16 mouse cellular contexts compared by ENCODE assay signal in the genomic region with DNA sequence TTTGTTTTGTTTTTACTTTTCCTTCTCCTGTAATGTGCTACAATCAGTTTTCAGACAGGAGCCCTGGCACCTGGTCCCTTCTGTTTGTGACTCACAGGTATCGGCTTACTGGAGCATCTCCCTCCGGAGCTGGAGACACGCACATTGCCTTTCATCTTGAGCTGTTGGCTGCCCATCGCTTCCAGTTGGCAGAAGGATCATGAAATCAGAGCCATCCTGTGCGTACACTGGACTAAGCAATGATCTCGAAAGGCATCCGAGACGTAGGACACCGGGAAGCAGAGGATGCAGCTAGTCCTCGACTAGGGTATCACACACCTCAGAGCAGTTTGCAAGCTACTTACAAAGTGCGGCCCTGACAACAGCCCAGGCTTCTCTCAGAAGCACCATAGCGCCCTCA. TPM values are rescaled to one million over a fixed set of nuclear protein-coding genes. Genes with fewer than 3 reads are reported as not detected.
"Had no signal": no experiment of that assay in that cellular context is flagged by ENCODE, and none has a peak within 500 bp of the region (broad histone marks: within the 10 kb centered on the region; RNA-seq: fewer than 3 reads in every experiment).

No protein-coding gene starts in this region.

- H3K9me3 ChIP-seq: midbrain, embryonic 10.5 days; midbrain, embryonic 12.5 days; neural tube, embryonic 13.5 days; neural tube, embryonic 15.5 days had no signal

- H3K27me3 ChIP-seq: midbrain, embryonic 12.5 days; neural tube, embryonic 13.5 days; neural tube, embryonic 15.5 days had no signal

- H3K4me3 ChIP-seq: midbrain, embryonic 10.5 days; midbrain, embryonic 12.5 days; myocyte; neural tube, embryonic 13.5 days; neural tube, embryonic 15.5 days had no signal

- H3K27ac ChIP-seq: midbrain, embryonic 10.5 days; midbrain, embryonic 12.5 days; neural tube, embryonic 13.5 days; neural tube, embryonic 15.5 days had no signal

- H3K4me1 ChIP-seq: midbrain, embryonic 10.5 days; midbrain, embryonic 12.5 days; neural tube, embryonic 13.5 days; neural tube, embryonic 15.5 days had no signal

- H3K9ac ChIP-seq: lung, embryonic 14.5 days; midbrain, embryonic 12.5 days; neural tube, embryonic 13.5 days; neural tube, embryonic 15.5 days had no signal

- H3K4me2 ChIP-seq: lung, embryonic 14.5 days; midbrain, embryonic 12.5 days; neural tube, embryonic 13.5 days; neural tube, embryonic 15.5 days had no signal

- DNase-seq: lung, adult 18-20 months; lung, embryonic 14.5 days; lung, postnatal 10 days; midbrain, embryonic 14.5 days; retina, postnatal 1 day; right cerebral cortex, adult 18-20 months; right cerebral cortex, postnatal 14 days; spleen, adult 18-20 months; thymus, adult 2 months; thymus, postnatal 36 days had no signal

- H3K36me3 ChIP-seq: midbrain, embryonic 10.5 days; midbrain, embryonic 12.5 days; neural tube, embryonic 13.5 days; neural tube, embryonic 15.5 days had no signal

- ATAC-seq: midbrain, embryonic 16.5 days had no signal

RNA-seq across cellular contexts. Expression of a gene that starts 15.9 kb away (rescaled TPM):
- polyA plus RNA-seq: midbrain, embryonic 10.5 days; myocyte had no signal
